Mouse (Mus musculus) limb, embryonic 14.5 days (tissue): ENCODE data around the gene Ttc28. TPM values are rescaled to one million over a fixed set of nuclear protein-coding genes. Genes with fewer than 3 reads are reported as not detected.

Source experiments
- ATAC-seq: fragments of 200-750 bp; cut with Nextera tagmentation; 2 replicates; pipeline ENCODE4 v1.8.0; 2017; ENCODE audit warnings: low read depth, moderate number of reproducible peaks, moderate TSS enrichment; ENCODE audit not compliant: low FRiP score
- DNase-seq: peaks from one replicate; pipeline ENCODE4 v3.0.0-alpha.2; 2015; ENCODE audit warnings: low spot score
- H3K27ac ChIP-seq: fragments of 300-500 bp; sonication (generic); replicated peaks from 2 replicates; pipeline ENCODE4 v1.5.1; 2014; ENCODE audit warnings: low read depth, mild to moderate bottlenecking, low read length, moderate library complexity, mixed read lengths
- H3K27me3 ChIP-seq: fragments of 300-500 bp; sonication (generic); 2 replicates; pipeline ENCODE4 v1.6.1; 2014; ENCODE audit warnings: low read length, mixed read lengths; ENCODE audit not compliant: control insufficient read depth, insufficient read depth
- H3K36me3 ChIP-seq: fragments of 300-500 bp; sonication (generic); 2 replicates; pipeline ENCODE4 v1.6.1; 2014; ENCODE audit warnings: mild to moderate bottlenecking, low read length, moderate library complexity, mixed read lengths; ENCODE audit not compliant: control insufficient read depth, insufficient read depth
- H3K4me1 ChIP-seq: fragments of 300-500 bp; sonication (generic); 2 replicates; pipeline ENCODE4 v1.6.1; 2014; ENCODE audit warnings: antibody characterized with exemption, low read length, mixed read lengths; ENCODE audit not compliant: control insufficient read depth, insufficient read depth
- H3K4me2 ChIP-seq: fragments of 300-500 bp; sonication (generic); replicated peaks from 2 replicates; pipeline ENCODE4 v1.6.1; 2014; ENCODE audit warnings: low read depth, mild to moderate bottlenecking, low read length, moderate library complexity; ENCODE audit not compliant: severe bottlenecking
- H3K4me3 ChIP-seq: fragments of 300-500 bp; sonication (generic); replicated peaks from 2 replicates; pipeline ENCODE4 v1.5.1; 2014; ENCODE audit warnings: low read length
- H3K9ac ChIP-seq: fragments of 300-500 bp; sonication (generic); 2 replicates; pipeline ENCODE4 v1.6.1; 2014; ENCODE audit warnings: mild to moderate bottlenecking, low read depth, low read length, moderate library complexity; ENCODE audit not compliant: severe bottlenecking
- H3K9me3 ChIP-seq: fragments of 300-500 bp; sonication (generic); 2 replicates; pipeline ENCODE4 v1.6.1; 2016; ENCODE audit warnings: low read length; ENCODE audit not compliant: control insufficient read depth
- POLR2A ChIP-seq: fragments of 200-500 bp; IDR thresholded peaks from 2 replicates; pipeline ENCODE4 v1.8.0; 2012; ENCODE audit warnings: inconsistent platforms, mild to moderate bottlenecking, moderate library complexity, borderline replicate concordance; ENCODE audit not compliant: insufficient read depth, insufficient read length; ENCODE audit errors: extremely low read depth
- WGBS: fragments of 180-500 bp; shearing (Covaris S2); extraction: QIAGEN DNeasy Blood & Tissue Kit; methylation state at CpG from one replicate; pipeline ENCODE4 v1.1.7; 2014; 5-methylcytosine and 5-hydroxymethylcytosine counted together
- polyA plus RNA-seq, 2 experiments: library from polyadenylated mRNA; depleted of rRNA in 1 of 2; stranded (reverse) in 1 of 2; unstranded in 1 of 2; fragments of >200 nt; fragmentation: Nextera tagmentation in 1 of 2; extraction: Ambion mirVana in 1 of 2; gene quantifications; 2 replicates each; pipeline versions ENCODE4 v1.2.1 to v1.2.3; 2012 to 2014

Ttc28 gene
- polyA plus RNA-seq, 2 experiments = 16.3 to 19.9 TPM

DNA sequence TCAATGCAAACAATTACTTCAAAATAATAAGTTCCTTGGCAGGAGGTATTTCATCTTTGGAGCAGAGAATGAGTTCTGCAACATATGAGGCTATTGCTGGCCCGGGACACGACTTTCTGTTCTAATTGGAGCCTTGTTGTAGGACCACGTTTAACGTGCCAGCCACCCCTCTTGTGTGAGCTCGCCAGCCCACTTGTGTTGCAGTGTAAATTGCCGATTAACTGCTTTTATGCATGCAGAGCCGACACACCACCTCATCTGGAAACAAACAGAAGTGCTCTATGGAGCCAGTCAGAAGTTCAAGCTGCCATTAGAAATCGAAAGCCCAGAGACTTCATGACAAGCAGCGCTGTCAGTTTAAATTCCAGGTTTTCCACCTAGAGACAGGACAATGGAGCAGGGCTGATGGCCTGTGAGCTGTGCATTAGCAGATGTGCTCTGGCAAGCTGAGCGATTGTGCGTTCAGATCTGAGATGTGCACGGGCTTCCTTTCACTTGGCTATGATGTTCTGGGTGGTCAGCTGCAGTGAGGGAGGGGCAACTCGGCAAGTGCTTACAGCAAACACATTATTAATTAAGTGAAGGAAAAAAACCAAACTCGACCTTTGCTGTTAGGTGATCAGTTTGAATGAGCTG lies 167.4 kb downstream of the Ttc28 start:
- no peaks in the 10 kb centered on the region for H3K27me3 ChIP-seq
- no peak for TF ChIP-seq POLR2A
- H3K4me2 ChIP-seq = no peak overlapping the region
- 28% methylated on average over 14 of the region's 14 CpGs for WGBS
- peaks cover 45% of the 10 kb centered on the region for H3K4me1 ChIP-seq
- H3K36me3 ChIP-seq = no peaks in the 10 kb centered on the region
- ATAC-seq (no peak), DNase-seq (no peak)
- H3K27ac ChIP-seq = no peak overlapping the region
- no peak overlapping the region for H3K4me3 ChIP-seq
- no peaks in the 10 kb centered on the region for H3K9me3 ChIP-seq
- no peak overlapping the region for H3K9ac ChIP-seq

DNA sequence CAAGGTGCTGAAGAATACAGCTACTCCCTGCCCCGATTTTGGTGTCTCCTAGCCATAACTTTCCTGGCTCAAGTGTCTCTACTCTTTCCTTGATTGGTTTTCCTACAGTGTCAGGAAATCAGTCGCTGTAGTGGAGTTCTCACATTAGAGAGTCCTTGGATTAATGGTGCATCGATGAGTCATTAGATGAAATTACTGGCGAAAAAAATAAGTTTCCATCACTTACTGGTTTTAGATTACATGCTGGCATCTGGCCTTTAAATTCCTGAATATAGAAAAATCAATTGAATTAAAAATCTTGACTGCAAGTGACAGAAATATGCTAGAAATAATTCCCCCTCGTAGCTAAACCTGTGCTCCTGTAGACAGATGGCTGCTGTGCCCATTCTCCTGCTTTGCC lies 168.4 kb downstream of the Ttc28 start:
- Histone ChIP-seq H3K27ac (no peak overlapping the region), H3K27me3 (no peaks in the 10 kb centered on the region), H3K4me3 (no peak overlapping the region), H3K9me3 (no peaks in the 10 kb centered on the region), H3K4me1 (peaks cover 48% of the 10 kb centered on the region), H3K9ac (no peak overlapping the region), H3K4me2 (no peak overlapping the region), H3K36me3 (no peaks in the 10 kb centered on the region)
- 72% methylated on average over 5 of the region's 5 CpGs for WGBS
- ATAC-seq = no peak
- no peak for DNase-seq
- no peak for TF ChIP-seq POLR2A

DNA sequence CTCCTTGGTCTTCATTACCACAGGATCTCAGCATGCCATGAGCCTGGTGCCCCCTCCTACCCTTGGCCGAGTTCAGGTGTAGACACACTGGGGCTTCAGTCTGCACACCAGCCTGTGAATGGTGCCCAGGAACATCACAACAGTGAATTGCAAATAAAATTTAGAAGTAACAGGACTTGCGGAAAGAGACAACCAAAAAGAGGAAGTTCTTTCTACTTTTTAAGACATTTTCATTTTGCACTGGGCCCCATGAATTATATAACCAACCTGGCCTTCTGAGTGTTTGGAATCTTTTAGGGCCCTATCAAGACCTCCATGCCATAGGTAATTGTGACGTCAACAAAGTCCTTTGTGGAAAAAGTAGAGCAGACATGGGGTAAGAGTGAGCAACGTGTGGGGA lies 170.0 kb downstream of the Ttc28 start:
- Histone ChIP-seq H3K27me3 (no peaks in the 10 kb centered on the region), H3K4me3 (no peak overlapping the region), H3K9me3 (no peaks in the 10 kb centered on the region), H3K27ac (no peak overlapping the region), H3K36me3 (no peaks in the 10 kb centered on the region), H3K4me2 (no peak overlapping the region), H3K4me1 (peaks cover 41% of the 10 kb centered on the region), H3K9ac (no peak overlapping the region)
- no peak for DNase-seq
- WGBS = 78% methylated on average over 4 of the region's 4 CpGs
- TF ChIP-seq POLR2A = no peak
- no peak for ATAC-seq

DNA sequence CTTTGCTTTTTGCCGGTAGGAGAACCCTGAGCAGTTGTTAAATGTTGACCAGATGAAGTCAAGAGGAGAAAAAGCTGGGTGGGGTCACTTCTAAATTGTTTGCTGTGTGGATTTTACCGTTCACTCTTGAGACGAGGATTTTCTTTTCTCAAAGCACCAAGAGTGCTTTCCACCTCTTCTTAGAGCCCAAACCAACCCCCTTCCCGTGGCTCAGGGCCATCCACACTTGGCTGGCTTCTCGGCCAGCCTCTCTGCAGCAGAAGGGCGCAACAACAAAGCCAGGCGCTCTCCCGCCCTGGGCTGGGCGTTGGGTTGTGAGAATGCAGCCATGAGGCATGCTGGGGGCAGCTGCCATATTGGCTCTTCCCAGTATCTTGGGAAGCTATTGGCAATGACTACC lies 170.5 kb downstream of the Ttc28 start:
- 77% methylated on average over 9 of the region's 9 CpGs for WGBS
- DNase-seq = no peak
- no peak for TF ChIP-seq POLR2A
- Histone ChIP-seq H3K27me3 (no peaks in the 10 kb centered on the region), H3K9ac (no peak overlapping the region), H3K36me3 (no peaks in the 10 kb centered on the region), H3K4me3 (no peak overlapping the region), H3K4me2 (no peak overlapping the region), H3K9me3 (no peaks in the 10 kb centered on the region), H3K4me1 (peaks cover 41% of the 10 kb centered on the region), H3K27ac (no peak overlapping the region)
- ATAC-seq = 0 out of 2 replicates have a peak, but pooled peaks have one; percentile 34

DNA sequence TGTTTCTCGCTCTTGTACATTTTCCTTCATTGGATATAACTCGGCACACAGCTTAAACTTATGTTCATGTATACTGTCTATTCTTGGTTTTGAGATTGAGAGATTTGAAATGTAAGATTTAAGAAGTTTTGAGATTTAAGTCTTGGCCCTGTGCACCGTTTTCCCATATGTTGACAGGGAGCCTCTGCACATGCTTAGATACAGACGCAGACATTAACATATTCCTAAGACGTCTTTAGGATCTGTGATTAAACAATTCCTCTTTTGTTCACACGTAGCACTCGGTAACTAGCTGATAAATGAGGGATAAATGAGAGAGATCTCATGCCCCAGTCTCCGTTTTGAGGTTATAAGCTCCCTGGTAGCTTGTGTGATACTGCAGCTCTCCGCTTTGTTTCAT lies 174.8 kb downstream of the Ttc28 start:
- peaks cover 46% of the 10 kb centered on the region for H3K4me1 ChIP-seq
- no peak for TF ChIP-seq POLR2A

More for the DNA sequence above, 174.8 kb downstream of the Ttc28 start:
- Histone ChIP-seq H3K27ac (no peak overlapping the region), H3K4me2 (no peak overlapping the region), H3K36me3 (no peaks in the 10 kb centered on the region), H3K27me3 (no peaks in the 10 kb centered on the region), H3K9me3 (no peaks in the 10 kb centered on the region), H3K9ac (no peak overlapping the region), H3K4me3 (no peak overlapping the region)
- 77% methylated on average over 9 of the region's 9 CpGs for WGBS
- DNase-seq (no peak), ATAC-seq (no peak)
